Mouse (Mus musculus) heart, adult 2 months (tissue): ENCODE measurements around the gene Adgrl1. TPM values are rescaled to one million over a fixed set of nuclear protein-coding genes. Genes with fewer than 3 reads are reported as not detected.

Experiments
- DNase-seq, 2 experiments: peaks; one replicate each; pipeline ENCODE4 v3.0.0; 2021
- H3K27ac ChIP-seq: fragments of 200-600 bp; 2 replicates; pipeline ENCODE4 v1.8.1; 2022
- H3K27me3 ChIP-seq: fragments of 200-500 bp; 2 replicates; pipeline ENCODE4 v1.6.1; 2012; ENCODE audit warnings: mild to moderate bottlenecking, low read length, inconsistent platforms, mixed read lengths; ENCODE audit not compliant: control insufficient read depth, insufficient read depth
- H3K36me3 ChIP-seq: fragments of 200-500 bp; 2 replicates; pipeline ENCODE4 v1.6.1; 2012; ENCODE audit warnings: low read length, inconsistent platforms; ENCODE audit not compliant: control insufficient read depth, insufficient read depth
- H3K4me1 ChIP-seq: fragments of 200-500 bp; 2 replicates; pipeline ENCODE4 v1.6.1; 2011; ENCODE audit warnings: low read length; ENCODE audit not compliant: control insufficient read depth, insufficient read depth
- H3K4me3 ChIP-seq: fragments of 200-600 bp; 2 replicates; pipeline ENCODE4 v1.8.1; 2022
- H3K79me2 ChIP-seq: fragments of 200-500 bp; replicated peaks from 2 replicates; pipeline ENCODE4 v1.6.1; 2012; ENCODE audit warnings: mild to moderate bottlenecking, inconsistent platforms, low read length, moderate library complexity, mixed read lengths; ENCODE audit not compliant: control insufficient read depth, insufficient read depth
- H3K9ac ChIP-seq: fragments of 200-500 bp; 2 replicates; pipeline ENCODE4 v1.6.1; 2012; ENCODE audit warnings: low read depth, mild to moderate bottlenecking, control low read depth, inconsistent platforms, low read length, mixed read lengths
- CTCF ChIP-seq: fragments of 200-600 bp; IDR thresholded peaks from 2 replicates; pipeline ENCODE4 v1.8.1; 2022; ENCODE audit warnings: antibody characterized with exemption, mild to moderate bottlenecking, moderate library complexity
- EP300 ChIP-seq: fragments of 200-500 bp; IDR thresholded peaks from 2 replicates; pipeline ENCODE4 v1.6.1; 2011; ENCODE audit warnings: low read depth, low read length, control low read depth; ENCODE audit not compliant: insufficient read depth
- POLR2A ChIP-seq: fragments of 200-500 bp; IDR thresholded peaks from 2 replicates; pipeline ENCODE4 v1.6.1; 2011; ENCODE audit warnings: mild to moderate bottlenecking, low read depth, low read length, control low read depth; ENCODE audit not compliant: insufficient read depth
- WGBS: fragments of 180-500 bp; shearing (Covaris S2); methylation state at CpG from one replicate; pipeline ENCODE4 v1.1.7; 2018; 5-methylcytosine and 5-hydroxymethylcytosine counted together
- intact Hi-C: fragments of 180-260 bp; cut with DNase I; formaldehyde crosslinking; loops from one replicate; pipeline ENCODE4 v1.15.1; 2025
- polyA plus RNA-seq: library from polyadenylated mRNA; depleted of rRNA; stranded (reverse); fragments of >200 nt; gene quantifications from 2 replicates; pipeline ENCODE4 v1.2.3, GENCODE M21; 2012
- total RNA-seq, 2 experiments: library from RNA; stranded (reverse); gene quantifications; 2 replicates each; pipeline ENCODE4 v1.2.3; 2021

Adgrl1 gene
- total and polyA plus RNA-seq, 3 experiments: 11.3 to 33.8 (median 12.9) TPM

- Histone ChIP-seq H3K36me3 (no peaks in the 10 kb centered on the region), H3K4me3 (no peak overlapping the region), H3K27ac (peak overlapping the region; percentile 15; the same call in 1 of the 2 replicates), H3K27me3 (no peaks in the 10 kb centered on the region), H3K9ac (no peak overlapping the region), H3K4me1 (peaks cover 18% of the 10 kb centered on the region), H3K79me2 (peaks cover 6% of the 10 kb centered on the region)
- DNase-seq: peak; percentile 44 to 49
- 56% methylated on average over 4 of the region's 4 CpGs for WGBS
- TF ChIP-seq EP300 (no peak), CTCF (peak; percentile 70)
- intact Hi-C loops: no loop called here
Observed at GRCm38 (mm10) chr8:83976101-83976630, 76.3 kb downstream of the Adgrl1 start.

- H3K4me3 ChIP-seq: no peak overlapping the region
- WGBS: 67% methylated on average over 5 of the region's 5 CpGs
- no peaks in the 10 kb centered on the region for H3K36me3 ChIP-seq
- H3K27me3 ChIP-seq: no peaks in the 10 kb centered on the region
- peak overlapping the region; percentile 82 for H3K27ac ChIP-seq
- H3K9ac ChIP-seq: no peak overlapping the region
- H3K79me2 ChIP-seq: peaks cover 6% of the 10 kb centered on the region
- intact Hi-C loops: no loop called here
- TF ChIP-seq POLR2A (no peak), CTCF (peak; percentile 50)
- no peak for DNase-seq
- H3K4me1 ChIP-seq: peaks cover 18% of the 10 kb centered on the region
Observed at GRCm38 (mm10) chr8:83976779-83977350, 77.0 kb downstream of the Adgrl1 start.

DNA sequence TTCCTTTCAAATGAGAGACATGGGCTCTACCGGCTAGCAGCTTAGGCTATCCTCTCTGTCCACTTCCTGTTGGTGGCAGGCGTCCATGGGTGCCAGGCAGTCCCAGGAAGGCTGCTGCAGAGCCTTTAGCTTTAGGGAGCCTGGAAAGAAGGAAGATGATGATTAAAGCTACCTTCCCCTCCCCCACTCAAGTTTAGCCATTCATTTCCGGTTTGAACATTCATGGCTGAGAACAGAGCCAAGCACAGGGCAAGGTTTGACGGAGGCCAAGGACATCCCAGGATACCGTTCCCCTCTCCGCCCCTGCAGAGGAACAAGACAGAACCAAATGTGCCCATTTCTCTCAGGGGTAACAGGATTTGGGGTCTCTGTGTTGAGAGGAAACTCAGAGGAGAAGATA lies 77.7 kb downstream of the Adgrl1 start:
- no peaks in the 10 kb centered on the region for H3K36me3 ChIP-seq
- DNase-seq: peak in 1 of 2 experiments; percentile 35
- 1% methylated on average over 6 of the region's 6 CpGs for WGBS
- peaks cover 16% of the 10 kb centered on the region for H3K4me1 ChIP-seq
- H3K27ac ChIP-seq: peak overlapping the region; percentile 82
- H3K27me3 ChIP-seq: no peaks in the 10 kb centered on the region
- TF ChIP-seq POLR2A (no peak), CTCF (no peak), EP300 (no peak)
- peak overlapping the region; percentile 15 for H3K9ac ChIP-seq
- intact Hi-C loops: no loop called here
- peak overlapping the region; percentile 24 for H3K4me3 ChIP-seq
- peaks cover 6% of the 10 kb centered on the region for H3K79me2 ChIP-seq

- TF ChIP-seq POLR2A (no peak), EP300 (no peak), CTCF (no peak)
- 69% methylated on average over 9 of the region's 9 CpGs for WGBS
- H3K27me3 ChIP-seq: no peaks in the 10 kb centered on the region
- H3K27ac ChIP-seq: peak overlapping the region; percentile 82
- peaks cover 2% of the 10 kb centered on the region for H3K79me2 ChIP-seq
- peak overlapping the region; percentile 15 for H3K9ac ChIP-seq
- peaks cover 16% of the 10 kb centered on the region for H3K4me1 ChIP-seq
- peak overlapping the region; percentile 24 for H3K4me3 ChIP-seq
- DNase-seq: no peak
- intact Hi-C loops: no loop called here
- no peaks in the 10 kb centered on the region for H3K36me3 ChIP-seq
Observed at GRCm38 (mm10) chr8:83978200-83978599, 78.3 kb downstream of the Adgrl1 start.

GRCm38 (mm10) chr8:83980250-83980649 lies 80.3 kb downstream of the Adgrl1 start:
- Histone ChIP-seq H3K9ac (no peak overlapping the region), H3K36me3 (no peaks in the 10 kb centered on the region), H3K4me3 (no peak overlapping the region), H3K4me1 (peaks cover 16% of the 10 kb centered on the region), H3K79me2 (no peaks in the 10 kb centered on the region; the same call in 1 of the 2 replicates), H3K27me3 (no peaks in the 10 kb centered on the region), H3K27ac (peak overlapping the region; percentile 82)
- WGBS: 43% methylated on average over 1 of the region's 1 CpGs
- intact Hi-C loops: no loop called here
- DNase-seq: peak; percentile 65 to 81
- TF ChIP-seq EP300 (peak; percentile 52; the same call in 1 of the 2 replicates), CTCF (0 out of 2 replicates have a peak, but pooled peaks have one; percentile 9), POLR2A (peak; percentile 59; the same call in 1 of the 2 replicates)

- peak; percentile 79 to 85 for DNase-seq
- intact Hi-C loops: no loop called here
- Histone ChIP-seq H3K4me1 (peaks cover 16% of the 10 kb centered on the region), H3K27me3 (no peaks in the 10 kb centered on the region), H3K36me3 (no peaks in the 10 kb centered on the region), H3K27ac (peak overlapping the region; percentile 82), H3K4me3 (no peak overlapping the region), H3K79me2 (no peaks in the 10 kb centered on the region; the same call in 1 of the 2 replicates), H3K9ac (no peak overlapping the region)
- WGBS: 39% methylated on average over 8 of the region's 8 CpGs
- TF ChIP-seq CTCF (peak; percentile 73), POLR2A (no peak)
Observed at GRCm38 (mm10) chr8:83980845-83981244, 80.9 kb downstream of the Adgrl1 start.
